Mouse (Mus musculus) hindbrain, postnatal 0 days (tissue): ENCODE data around the gene Pwp2. TPM values are rescaled to one million over a fixed set of nuclear protein-coding genes. Genes with fewer than 3 reads are reported as not detected.

Source experiments
- ATAC-seq: fragments of 200-750 bp; cut with Nextera tagmentation; 2 replicates; pipeline ENCODE4 v1.8.0; 2017; ENCODE audit warnings: mild to moderate bottlenecking, moderate TSS enrichment, moderate library complexity
- DNase-seq: peaks from one replicate; pipeline ENCODE4 v3.0.0-alpha.2; 2015; ENCODE audit warnings: low spot score
- H3K27ac ChIP-seq: fragments of 300-500 bp; sonication (generic); 2 replicates; pipeline ENCODE4 v1.5.1; 2014; ENCODE audit warnings: mild to moderate bottlenecking
- H3K27me3 ChIP-seq: fragments of 300-500 bp; sonication (generic); 2 replicates; pipeline ENCODE4 v1.6.1; 2014; ENCODE audit warnings: low read length, mixed read lengths; ENCODE audit not compliant: insufficient read depth
- H3K36me3 ChIP-seq: fragments of 300-500 bp; sonication (generic); 2 replicates; pipeline ENCODE4 v1.6.1; 2014; ENCODE audit warnings: low read length, mixed read lengths; ENCODE audit not compliant: insufficient read depth
- H3K4me1 ChIP-seq: fragments of 300-500 bp; sonication (generic); 2 replicates; pipeline ENCODE4 v1.6.1; 2014; ENCODE audit warnings: antibody characterized with exemption, low read length, mixed read lengths; ENCODE audit not compliant: insufficient read depth
- H3K4me2 ChIP-seq: fragments of 300-500 bp; sonication (generic); 2 replicates; pipeline ENCODE4 v1.6.1; 2014; ENCODE audit warnings: low read depth, mild to moderate bottlenecking, low read length, moderate library complexity, mixed read lengths
- H3K4me3 ChIP-seq: fragments of 300-500 bp; sonication (generic); 2 replicates; pipeline ENCODE4 v1.5.1; 2014; ENCODE audit warnings: low read length
- H3K9ac ChIP-seq: fragments of 300-500 bp; sonication (generic); replicated peaks from 2 replicates; pipeline ENCODE4 v1.6.1; 2014; ENCODE audit warnings: mild to moderate bottlenecking, low read length, moderate library complexity, mixed read lengths
- H3K9me3 ChIP-seq: fragments of 300-500 bp; sonication (generic); 2 replicates; pipeline ENCODE4 v1.6.1; 2016; ENCODE audit warnings: low read length, mixed read lengths
- CTCF ChIP-seq: IDR thresholded peaks from 2 replicates; pipeline ENCODE4 v1.5.1; 2016; ENCODE audit warnings: antibody characterized with exemption, control low read depth, low read depth
- WGBS: fragments of 180-500 bp; shearing (Covaris S2); extraction: QIAGEN DNeasy Blood & Tissue Kit; methylation state at CpG from one replicate; pipeline ENCODE4 v1.1.7; 2014; 5-methylcytosine and 5-hydroxymethylcytosine counted together
- polyA plus RNA-seq: library from polyadenylated mRNA; unstranded; fragments of >200 nt; fragmentation: Nextera tagmentation; extraction: Ambion mirVana; gene quantifications from 2 replicates; pipeline ENCODE4 v1.2.1, GENCODE M21; 2015
- total RNA-seq: library from RNA; depleted of rRNA; stranded (reverse); fragments of >200 nt; gene quantifications from 2 replicates; pipeline ENCODE4 v1.2.3, GENCODE M21; 2014

The Pwp2 gene
- total and polyA plus RNA-seq, 2 experiments from 2014 or later: 11.7 to 22.4 TPM

DNA sequence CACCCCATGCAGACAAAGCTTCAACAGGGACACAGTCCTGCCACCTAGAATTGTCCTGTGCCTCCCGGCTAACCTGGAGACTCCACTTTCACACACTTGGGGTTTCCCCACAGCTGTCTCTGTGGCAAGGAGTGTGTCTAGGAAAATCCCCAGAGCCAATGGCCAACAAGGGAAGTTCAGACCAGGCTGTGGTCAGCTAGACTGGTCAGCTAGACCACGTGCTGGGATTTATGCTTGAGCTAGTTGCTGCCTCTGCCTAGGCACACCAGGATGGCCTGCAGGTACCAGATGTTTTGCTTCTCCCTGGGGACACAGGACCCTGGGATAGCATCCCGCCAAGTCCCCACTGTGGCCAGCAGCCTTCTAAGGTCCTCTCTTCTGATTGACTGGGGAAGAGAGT is 47.8 kb downstream of the Pwp2 start:
- no peak overlapping the region for H3K9ac ChIP-seq
- 87% methylated on average over 3 of the region's 3 CpGs for whole genome bisulfite sequencing
- no peaks in the 10 kb centered on the region for H3K36me3 ChIP-seq
- no peak overlapping the region for H3K27ac ChIP-seq
- H3K4me3 ChIP-seq: no peak overlapping the region
- 0 out of 2 replicates have a peak, but pooled peaks cover 7% of the 10 kb centered on the region for H3K4me1 ChIP-seq
- H3K9me3 ChIP-seq: no peaks in the 10 kb centered on the region
- no peak for TF ChIP-seq CTCF
- no peak for DNase-seq
- H3K27me3 ChIP-seq: no peaks in the 10 kb centered on the region
- H3K4me2 ChIP-seq: no peak overlapping the region
- no peak for ATAC-seq

DNA sequence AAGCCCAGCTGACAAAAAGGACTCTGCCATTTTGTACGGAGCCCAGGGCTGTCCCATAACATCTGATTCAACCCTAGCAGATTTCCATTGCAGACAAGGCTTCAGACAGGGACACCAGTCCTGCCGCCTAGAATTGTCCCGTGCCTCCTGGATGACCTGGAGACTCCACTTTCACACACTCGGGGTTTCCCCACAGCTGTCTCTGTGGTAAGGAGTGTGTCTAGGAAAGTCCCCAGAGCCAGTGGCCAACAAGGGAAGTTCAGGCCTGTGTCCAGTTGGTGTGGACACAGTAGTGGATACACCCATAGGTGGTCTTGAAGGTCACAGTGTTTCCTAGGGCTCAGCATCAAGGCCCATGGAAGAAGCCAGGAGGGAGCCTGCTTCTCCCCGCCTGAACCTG is 49.0 kb downstream of the Pwp2 start:
- no peak overlapping the region for H3K4me2 ChIP-seq
- ATAC-seq: no peak
- no peaks in the 10 kb centered on the region for H3K27me3 ChIP-seq
- DNase-seq: no peak
- H3K4me1 ChIP-seq: 0 out of 2 replicates have a peak, but pooled peaks cover 7% of the 10 kb centered on the region
- TF ChIP-seq CTCF: no peak
- H3K36me3 ChIP-seq: no peaks in the 10 kb centered on the region
- no peak overlapping the region for H3K4me3 ChIP-seq
- no peak overlapping the region for H3K27ac ChIP-seq
- WGBS: 87% methylated on average over 5 of the region's 5 CpGs
- H3K9ac ChIP-seq: no peak overlapping the region
- no peaks in the 10 kb centered on the region for H3K9me3 ChIP-seq

DNA sequence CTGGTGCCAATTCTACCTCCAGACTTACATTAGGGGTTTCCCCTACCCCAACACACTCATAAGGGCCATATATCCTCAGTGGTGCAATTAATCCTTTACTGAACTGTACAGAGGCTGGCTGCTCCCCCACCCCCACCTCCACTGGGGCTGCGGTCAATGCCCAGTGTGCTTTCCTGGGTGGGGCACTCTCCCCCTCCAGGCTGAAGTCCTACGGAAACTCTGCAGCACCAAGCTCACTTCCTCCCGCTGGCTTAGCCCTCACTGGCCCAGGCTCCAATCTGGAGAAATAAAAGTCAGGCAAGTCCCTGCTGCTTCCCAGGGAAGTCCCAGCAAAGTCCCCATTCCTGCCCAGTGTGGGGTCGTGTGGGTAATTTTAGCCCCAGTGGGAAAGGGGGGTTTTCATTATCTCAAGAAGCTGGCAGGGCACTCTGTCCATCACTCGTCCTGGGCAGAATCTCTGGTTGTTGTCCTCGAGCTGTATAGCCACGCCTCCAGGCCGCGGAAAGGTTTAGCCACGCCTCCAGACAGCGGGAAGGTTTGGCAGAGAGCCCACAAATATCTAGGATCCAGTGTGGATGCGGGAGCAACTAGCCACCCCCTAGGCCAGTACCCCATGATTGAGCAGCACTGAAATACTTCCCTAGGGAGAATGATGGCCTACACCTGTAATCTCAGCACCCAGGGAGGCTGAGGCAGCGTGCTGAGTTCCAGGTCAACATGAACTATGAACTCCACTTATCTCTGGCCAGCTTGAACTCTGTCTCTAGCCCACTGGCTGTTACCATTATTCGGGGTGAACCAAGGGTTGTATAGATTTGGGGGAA is 49.8 kb downstream of the Pwp2 start:
- DNase-seq: no peak

DNA sequence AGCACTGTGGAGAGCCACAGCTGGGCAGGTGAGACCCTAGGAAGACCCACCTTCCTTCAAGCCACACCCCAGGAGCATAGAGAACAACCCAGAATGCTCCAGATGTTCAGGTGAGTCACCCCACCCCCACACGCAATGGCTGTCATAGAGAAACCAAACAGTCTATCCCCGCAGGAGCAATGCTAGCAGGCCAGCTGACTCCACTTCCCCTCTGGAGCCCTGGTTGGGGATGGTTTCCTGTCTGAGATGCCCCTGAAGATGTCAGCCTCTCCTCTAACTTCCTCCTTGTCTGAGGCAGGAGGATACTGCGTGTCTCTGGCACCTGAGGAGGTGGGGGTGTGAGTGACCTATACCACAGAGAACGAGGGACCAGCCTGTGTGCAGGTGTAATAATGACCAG is 50.5 kb downstream of the Pwp2 start:
- Histone ChIP-seq H3K4me3 (no peak overlapping the region), H3K9ac (no peak overlapping the region), H3K4me1 (0 out of 2 replicates have a peak, but pooled peaks cover 7% of the 10 kb centered on the region), H3K4me2 (no peak overlapping the region), H3K27me3 (no peaks in the 10 kb centered on the region), H3K36me3 (no peaks in the 10 kb centered on the region), H3K27ac (no peak overlapping the region), H3K9me3 (no peaks in the 10 kb centered on the region)
- 75% methylated on average over 4 of the region's 4 CpGs for WGBS
- ATAC-seq (no peak), DNase-seq (no peak)
- no peak for TF ChIP-seq CTCF

More for the DNA sequence above, 49.8 kb downstream of the Pwp2 start:
- 0 out of 2 replicates have a peak, but pooled peaks cover 7% of the 10 kb centered on the region for H3K4me1 ChIP-seq
- H3K27ac ChIP-seq: no peak overlapping the region
- no peaks in the 10 kb centered on the region for H3K9me3 ChIP-seq
- ATAC-seq: peak; percentile 50
- TF ChIP-seq CTCF: no peak
- H3K9ac ChIP-seq: no peak overlapping the region
- H3K27me3 ChIP-seq: no peaks in the 10 kb centered on the region
- WGBS: 11% methylated on average over 14 of the region's 14 CpGs
- no peaks in the 10 kb centered on the region for H3K36me3 ChIP-seq
- no peak overlapping the region for H3K4me3 ChIP-seq
- no peak overlapping the region for H3K4me2 ChIP-seq

DNA sequence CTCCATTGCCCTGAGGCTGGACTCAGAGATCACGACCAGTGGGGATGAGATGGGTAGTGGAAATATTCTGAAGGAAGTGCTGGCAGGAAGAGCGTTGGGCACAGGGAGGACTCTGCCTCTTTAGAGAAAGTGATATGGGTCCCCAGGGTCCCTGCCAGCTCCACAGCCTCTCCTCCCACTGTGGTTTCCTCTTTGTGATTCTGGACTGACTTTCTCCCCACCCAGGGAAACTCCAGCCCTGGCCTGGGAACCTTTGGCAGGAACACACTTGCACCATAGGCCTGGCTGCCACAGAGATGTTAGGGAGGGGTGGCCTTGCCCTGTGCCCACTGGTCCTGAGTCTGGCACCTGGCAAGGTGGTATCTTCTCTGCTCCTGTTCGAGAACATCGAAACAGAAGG is 55.0 kb downstream of the Pwp2 start:
- 86% methylated on average over 4 of the region's 4 CpGs for WGBS
- TF ChIP-seq CTCF: no peak
- Histone ChIP-seq H3K4me1 (0 out of 2 replicates have a peak, but pooled peaks cover under 1% of the 10 kb centered on the region), H3K27ac (no peak overlapping the region), H3K4me2 (no peak overlapping the region), H3K9me3 (no peaks in the 10 kb centered on the region), H3K9ac (no peak overlapping the region), H3K4me3 (no peak overlapping the region), H3K36me3 (no peaks in the 10 kb centered on the region), H3K27me3 (no peaks in the 10 kb centered on the region)
- ATAC-seq: no peak
- no peak for DNase-seq

DNA sequence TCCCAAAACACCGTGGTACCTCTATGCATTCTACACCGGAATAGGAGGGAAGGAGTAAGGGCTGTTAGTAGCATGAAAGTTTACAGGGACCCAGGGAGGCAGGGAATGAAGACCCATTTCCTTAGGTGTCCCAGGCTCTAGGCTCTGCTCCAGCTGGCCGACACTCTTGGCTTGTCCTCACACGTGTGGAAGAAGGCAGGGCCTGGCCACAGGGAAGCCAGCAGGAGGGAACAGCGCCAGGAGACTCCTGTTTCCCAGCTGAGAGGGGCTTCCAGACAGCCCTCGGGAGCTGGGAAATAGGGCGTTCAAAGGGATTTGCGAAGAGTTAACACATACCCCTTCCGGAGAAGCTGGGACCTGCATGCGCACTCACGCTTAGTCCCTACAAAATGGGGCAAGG is 55.5 kb downstream of the Pwp2 start:
- no peak overlapping the region for H3K4me2 ChIP-seq
- H3K9ac ChIP-seq: no peak overlapping the region
- DNase-seq (peak; percentile 67), ATAC-seq (no peak)
- H3K9me3 ChIP-seq: no peaks in the 10 kb centered on the region
- 41% methylated on average over 11 of the region's 11 CpGs for WGBS
- no peak for TF ChIP-seq CTCF
- H3K4me3 ChIP-seq: no peak overlapping the region
- H3K27me3 ChIP-seq: no peaks in the 10 kb centered on the region
- no peaks in the 10 kb centered on the region for H3K36me3 ChIP-seq
- no peaks in the 10 kb centered on the region for H3K4me1 ChIP-seq
- H3K27ac ChIP-seq: no peak overlapping the region

DNA sequence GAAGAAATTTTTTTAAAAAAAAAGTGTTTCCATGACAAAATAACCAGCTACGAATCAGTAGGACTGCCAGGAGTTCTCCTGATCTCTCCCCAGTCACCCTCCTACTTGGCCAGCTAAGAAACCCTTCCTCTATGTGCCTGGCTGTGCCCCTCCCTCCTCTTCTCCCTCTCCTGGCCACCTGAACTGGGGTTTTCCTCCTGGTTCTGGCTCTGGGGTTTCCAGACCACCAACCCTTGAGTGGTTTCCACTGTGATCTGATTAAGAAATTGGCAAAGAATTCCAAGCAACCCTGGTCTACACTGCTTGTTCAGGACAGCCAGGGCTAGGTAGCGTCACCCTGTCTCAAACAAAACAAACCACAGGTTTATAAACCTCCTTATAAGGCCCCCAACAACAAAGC is 56.3 kb downstream of the Pwp2 start:
- Histone ChIP-seq H3K4me1 (no peaks in the 10 kb centered on the region), H3K4me2 (no peak overlapping the region), H3K4me3 (no peak overlapping the region), H3K36me3 (no peaks in the 10 kb centered on the region), H3K9ac (no peak overlapping the region), H3K27me3 (no peaks in the 10 kb centered on the region), H3K27ac (no peak overlapping the region), H3K9me3 (no peaks in the 10 kb centered on the region)
- ATAC-seq (no peak), DNase-seq (no peak)
- TF ChIP-seq CTCF: no peak
- 83% methylated on average over 2 of the region's 2 CpGs for WGBS
